Mouse (Mus musculus) forebrain, embryonic 11.5 days (tissue): Measurements from ENCODE around the gene Dus2. TPM values are rescaled to one million over a fixed set of nuclear protein-coding genes. Genes with fewer than 3 reads are reported as not detected.

Source experiments
- ATAC-seq: fragments of 200-750 bp; cut with Nextera tagmentation; replicated peaks from 2 replicates; pipeline ENCODE4 v1.8.0; 2017; ENCODE audit warnings: moderate TSS enrichment; ENCODE audit not compliant: low FRiP score
- DNase-seq: peaks from one replicate; pipeline ENCODE4 v3.0.0-alpha.2; 2017; ENCODE audit warnings: low spot score
- H3K27ac ChIP-seq: fragments of 300-500 bp; sonication (generic); 2 replicates; pipeline ENCODE4 v1.5.1; 2014; ENCODE audit warnings: low read depth, low read length
- H3K27me3 ChIP-seq: fragments of 300-500 bp; sonication (generic); 2 replicates; pipeline ENCODE4 v1.6.1; 2014; ENCODE audit warnings: mild to moderate bottlenecking, low read length, mixed read lengths; ENCODE audit not compliant: control insufficient read depth, insufficient read depth
- H3K36me3 ChIP-seq: fragments of 300-500 bp; sonication (generic); 2 replicates; pipeline ENCODE4 v1.6.1; 2014; ENCODE audit warnings: mild to moderate bottlenecking, low read length, moderate library complexity, mixed read lengths; ENCODE audit not compliant: control insufficient read depth, insufficient read depth
- H3K4me1 ChIP-seq: fragments of 300-500 bp; sonication (generic); replicated peaks from 2 replicates; pipeline ENCODE4 v1.6.1; 2014; ENCODE audit warnings: low read length, mixed read lengths; ENCODE audit not compliant: control insufficient read depth, insufficient read depth
- H3K4me2 ChIP-seq: fragments of 300-500 bp; sonication (generic); 2 replicates; pipeline ENCODE4 v1.6.1; 2014; ENCODE audit warnings: low read depth, mild to moderate bottlenecking, low read length, moderate library complexity, mixed read lengths; ENCODE audit not compliant: severe bottlenecking
- H3K4me3 ChIP-seq: fragments of 300-500 bp; sonication (generic); 2 replicates; pipeline ENCODE4 v1.5.1; 2014; ENCODE audit warnings: low read depth, low read length
- H3K9ac ChIP-seq: fragments of 300-500 bp; sonication (generic); 2 replicates; pipeline ENCODE4 v1.6.1; 2014; ENCODE audit warnings: low read length
- H3K9me3 ChIP-seq: fragments of 300-500 bp; sonication (generic); 2 replicates; pipeline ENCODE4 v1.6.1; 2016; ENCODE audit warnings: low read length, mixed read lengths; ENCODE audit not compliant: control insufficient read depth
- WGBS: fragments of 180-500 bp; shearing (Covaris S2); extraction: QIAGEN DNeasy Blood & Tissue Kit; methylation state at CpG from one replicate; pipeline ENCODE4 v1.1.7; 2014; 5-methylcytosine and 5-hydroxymethylcytosine counted together
- polyA plus RNA-seq: library from polyadenylated mRNA; unstranded; fragments of >200 nt; fragmentation: Nextera tagmentation; extraction: Ambion mirVana; gene quantifications from 2 replicates; pipeline ENCODE4 v1.2.1, GENCODE M21; 2014

The Dus2 gene
- polyA plus RNA-seq, 1 experiment from 2014 or later: 16.5 TPM

- H3K4me1 ChIP-seq: no peaks in the 10 kb centered on the region
- 92% methylated on average over 1 of the region's 1 CpGs for WGBS
- DNase-seq: no peak
- no peak for ATAC-seq
- no peak overlapping the region for H3K9ac ChIP-seq
- no peak overlapping the region for H3K4me2 ChIP-seq
- H3K36me3 ChIP-seq: no peaks in the 10 kb centered on the region
- H3K27ac ChIP-seq: no peak overlapping the region
- H3K4me3 ChIP-seq: no peak overlapping the region
- no peaks in the 10 kb centered on the region for H3K27me3 ChIP-seq
- H3K9me3 ChIP-seq: no peaks in the 10 kb centered on the region
Measured at GRCm38 (mm10) chr8:106069565-106069964, 78.4 kb downstream of the Dus2 start.

DNA sequence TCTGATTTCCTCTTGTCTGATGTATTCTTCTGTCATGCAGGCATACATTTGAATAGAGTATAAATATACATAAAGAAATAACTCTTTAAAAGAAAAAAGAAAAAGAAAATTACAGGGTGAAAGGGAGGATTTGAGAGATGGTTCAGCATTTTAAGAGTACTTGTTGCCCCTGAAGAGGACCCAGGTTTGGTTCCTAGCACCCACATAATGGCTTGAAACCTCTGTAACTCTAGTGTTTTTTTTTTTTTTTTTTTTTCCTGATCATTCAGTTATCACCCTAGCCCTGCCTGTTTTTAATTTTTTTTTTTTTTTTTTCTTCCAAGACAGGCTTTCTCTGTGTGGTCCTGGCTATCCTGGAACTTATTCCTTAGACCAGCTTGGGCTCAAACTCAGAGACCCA lies 81.0 kb downstream of the Dus2 start:
- Histone ChIP-seq H3K4me2 (no peak overlapping the region), H3K4me1 (no peaks in the 10 kb centered on the region), H3K27me3 (no peaks in the 10 kb centered on the region), H3K9ac (no peak overlapping the region), H3K4me3 (no peak overlapping the region), H3K36me3 (no peaks in the 10 kb centered on the region), H3K9me3 (no peaks in the 10 kb centered on the region), H3K27ac (no peak overlapping the region)
- DNase-seq: no peak
- no peak for ATAC-seq

GRCm38 (mm10) chr8:106074236-106074635 lies 83.1 kb downstream of the Dus2 start:
- DNase-seq (no peak), ATAC-seq (no peak)
- no peak overlapping the region for H3K4me3 ChIP-seq
- H3K27me3 ChIP-seq: no peaks in the 10 kb centered on the region
- H3K9me3 ChIP-seq: no peaks in the 10 kb centered on the region
- no peak overlapping the region for H3K27ac ChIP-seq
- no peaks in the 10 kb centered on the region for H3K36me3 ChIP-seq
- no peaks in the 10 kb centered on the region for H3K4me1 ChIP-seq
- H3K9ac ChIP-seq: no peak overlapping the region
- H3K4me2 ChIP-seq: no peak overlapping the region

- Histone ChIP-seq H3K4me2 (no peak overlapping the region), H3K4me3 (no peak overlapping the region), H3K27ac (no peak overlapping the region), H3K27me3 (no peaks in the 10 kb centered on the region), H3K4me1 (no peaks in the 10 kb centered on the region), H3K9ac (no peak overlapping the region), H3K9me3 (no peaks in the 10 kb centered on the region), H3K36me3 (no peaks in the 10 kb centered on the region)
- DNase-seq (no peak), ATAC-seq (no peak)
- 97% methylated on average over 1 of the region's 1 CpGs for WGBS
Measured at GRCm38 (mm10) chr8:106074659-106075058, 83.5 kb downstream of the Dus2 start.

GRCm38 (mm10) chr8:106075161-106075862 lies 84.2 kb downstream of the Dus2 start:
- ATAC-seq (no peak), DNase-seq (no peak)
- Histone ChIP-seq H3K4me1 (no peaks in the 10 kb centered on the region), H3K27me3 (no peaks in the 10 kb centered on the region), H3K27ac (no peak overlapping the region), H3K9me3 (no peaks in the 10 kb centered on the region), H3K4me3 (no peak overlapping the region), H3K4me2 (no peak overlapping the region), H3K36me3 (no peaks in the 10 kb centered on the region), H3K9ac (no peak overlapping the region)
- 88% methylated on average over 9 of the region's 9 CpGs for WGBS

DNA sequence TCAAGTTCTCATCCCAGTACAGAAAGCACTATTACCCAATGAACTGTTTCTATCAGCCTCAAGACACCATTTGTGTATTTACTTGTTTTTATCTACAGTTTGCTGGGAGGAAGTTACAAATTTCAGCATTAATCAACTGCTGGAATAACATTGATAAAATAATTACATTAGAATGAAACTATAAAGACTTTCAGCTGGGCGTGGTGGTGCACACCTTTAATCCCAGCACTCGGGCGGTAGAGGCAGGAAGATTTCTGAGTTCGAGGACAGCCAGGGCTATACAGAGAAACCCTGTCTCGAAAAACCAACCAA lies 84.7 kb downstream of the Dus2 start:
- H3K9me3 ChIP-seq: no peaks in the 10 kb centered on the region
- WGBS: 97% methylated on average over 5 of the region's 5 CpGs
- no peak overlapping the region for H3K4me3 ChIP-seq
- H3K27me3 ChIP-seq: no peaks in the 10 kb centered on the region
- H3K4me2 ChIP-seq: no peak overlapping the region
- no peak overlapping the region for H3K9ac ChIP-seq
- no peaks in the 10 kb centered on the region for H3K4me1 ChIP-seq
- DNase-seq: no peak
- ATAC-seq: no peak
- H3K36me3 ChIP-seq: no peaks in the 10 kb centered on the region
- no peak overlapping the region for H3K27ac ChIP-seq

GRCm38 (mm10) chr8:106076612-106077011 lies 85.5 kb downstream of the Dus2 start:
- H3K4me1 ChIP-seq: no peaks in the 10 kb centered on the region
- ATAC-seq (no peak), DNase-seq (no peak)
- H3K4me3 ChIP-seq: no peak overlapping the region
- H3K9ac ChIP-seq: no peak overlapping the region
- WGBS: 85% methylated on average over 5 of the region's 5 CpGs
- no peaks in the 10 kb centered on the region for H3K9me3 ChIP-seq
- H3K27ac ChIP-seq: no peak overlapping the region
- H3K4me2 ChIP-seq: no peak overlapping the region
- no peaks in the 10 kb centered on the region for H3K36me3 ChIP-seq
- no peaks in the 10 kb centered on the region for H3K27me3 ChIP-seq

DNA sequence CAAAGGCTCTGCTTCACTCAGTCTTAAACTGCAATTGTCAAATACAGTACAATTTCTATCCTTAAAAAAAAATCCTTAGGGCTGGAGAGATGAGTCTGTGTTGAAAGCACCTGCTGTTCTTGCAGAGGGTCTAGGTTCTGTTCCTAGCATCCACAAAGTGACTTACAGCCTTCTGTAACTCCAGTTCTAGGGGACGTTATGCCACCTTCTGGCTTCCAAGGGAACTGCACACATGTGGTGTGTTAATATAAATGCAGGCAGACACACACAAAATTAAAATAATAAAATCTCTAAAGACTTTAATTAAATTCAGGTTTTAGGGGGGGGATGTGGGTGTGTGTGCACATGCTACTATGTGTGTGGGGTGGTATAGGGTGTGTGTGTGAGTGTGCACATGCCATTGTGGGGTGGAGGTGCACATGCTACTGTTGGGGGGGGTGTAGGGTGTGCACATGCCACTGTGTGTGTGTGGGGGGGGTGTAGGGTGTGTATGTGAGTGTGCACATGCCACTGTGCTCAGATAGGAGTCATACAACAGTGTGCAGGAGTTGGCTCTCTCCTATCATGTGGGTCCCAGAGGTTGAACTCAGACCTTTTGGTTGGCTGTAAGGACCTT lies 86.4 kb downstream of the Dus2 start:
- no peaks in the 10 kb centered on the region for H3K9me3 ChIP-seq
- no peaks in the 10 kb centered on the region for H3K4me1 ChIP-seq
- H3K27ac ChIP-seq: no peak overlapping the region
- no peak for ATAC-seq
- H3K27me3 ChIP-seq: no peaks in the 10 kb centered on the region
- no peak overlapping the region for H3K9ac ChIP-seq
- H3K4me3 ChIP-seq: no peak overlapping the region
- no peak overlapping the region for H3K4me2 ChIP-seq
- 93% methylated on average over 1 of the region's 1 CpGs for WGBS
- H3K36me3 ChIP-seq: no peaks in the 10 kb centered on the region; the same call in 1 of the 2 replicates
- DNase-seq: no peak

DNA sequence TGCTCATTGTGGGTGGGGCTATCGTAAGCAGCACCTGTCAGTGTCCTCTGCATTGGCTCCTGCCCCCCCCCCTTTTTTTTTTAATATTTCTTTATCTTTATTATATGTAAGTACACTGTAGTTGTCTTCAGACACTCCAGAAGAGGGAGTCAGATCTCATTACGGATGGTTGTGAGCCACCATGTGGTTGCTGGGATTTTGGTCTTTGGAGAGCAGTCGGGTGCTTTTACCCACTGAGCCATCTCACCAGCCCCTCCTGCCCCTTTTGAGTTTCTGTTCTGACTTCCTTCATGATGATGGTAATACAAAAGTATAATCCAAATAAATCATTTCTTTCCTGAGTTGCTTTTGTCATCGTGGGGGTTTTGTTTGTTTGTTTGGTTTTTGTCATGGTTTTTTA lies 111.2 kb downstream of the Dus2 start:
- ATAC-seq (no peak), DNase-seq (no peak)
- Histone ChIP-seq H3K9ac (no peak overlapping the region), H3K4me1 (no peaks in the 10 kb centered on the region), H3K27ac (no peak overlapping the region), H3K27me3 (no peaks in the 10 kb centered on the region), H3K4me3 (no peak overlapping the region), H3K36me3 (peaks cover 3% of the 10 kb centered on the region; the same call in 1 of the 2 replicates), H3K9me3 (no peaks in the 10 kb centered on the region), H3K4me2 (no peak overlapping the region)
- 89% methylated on average over 4 of the region's 4 CpGs for WGBS
